Mouse (Mus musculus) kidney, postnatal 25 days (tissue): ENCODE measurements around the gene Gle1.

Source experiments
- DNase-seq, 2 experiments: peaks; one replicate each; pipeline ENCODE4 v3.0.0; 2021; ENCODE audit warnings: mixed read lengths in 2 of 2

Gle1 gene

DNA sequence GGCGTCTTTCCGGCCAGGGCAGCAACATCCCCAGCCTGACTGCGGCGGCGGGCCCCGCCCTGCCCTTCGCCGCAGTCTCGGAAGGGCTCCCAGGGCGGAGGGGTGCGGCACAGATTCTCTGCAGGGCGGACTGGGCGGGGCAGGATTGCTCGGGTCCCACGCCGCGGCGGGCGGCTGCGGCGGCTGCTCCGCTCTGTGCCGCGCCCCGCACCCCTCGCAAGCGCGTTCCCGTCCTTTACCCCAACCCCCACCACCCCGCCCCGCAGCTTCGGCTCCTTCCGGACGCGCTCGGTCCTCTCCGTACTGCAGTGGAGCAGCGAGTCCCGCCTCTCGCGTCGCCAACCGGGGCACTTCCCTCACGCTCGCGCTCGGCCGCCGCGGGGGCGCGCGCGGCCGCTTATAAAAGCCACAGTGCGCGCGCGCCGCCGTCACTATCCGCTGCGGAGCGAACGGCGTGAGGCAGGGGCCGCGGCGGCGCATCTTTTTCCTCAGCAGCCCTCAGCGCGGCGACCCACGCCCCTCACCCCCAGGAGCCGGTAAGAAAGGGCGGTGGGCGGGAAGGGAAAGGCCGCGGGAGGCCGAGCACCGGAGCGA, 30.1 kb downstream of the Gle1 start, which contains the start of gene Sptan1:
Gene Sptan1 (plus strand): TSS at position 311 of the 594 bp plus-strand sequence.
- DNase-seq: peak; percentile 97 to 98

- peak; percentile 37 to 69 for DNase-seq
These were observed 30.7 kb downstream of the Gle1 start for GRCm38 (mm10) chr2:29965906-29966305.

GRCm38 (mm10) chr2:29966826-29967225, 31.6 kb downstream of the Gle1 start:
- no peak for DNase-seq

DNA sequence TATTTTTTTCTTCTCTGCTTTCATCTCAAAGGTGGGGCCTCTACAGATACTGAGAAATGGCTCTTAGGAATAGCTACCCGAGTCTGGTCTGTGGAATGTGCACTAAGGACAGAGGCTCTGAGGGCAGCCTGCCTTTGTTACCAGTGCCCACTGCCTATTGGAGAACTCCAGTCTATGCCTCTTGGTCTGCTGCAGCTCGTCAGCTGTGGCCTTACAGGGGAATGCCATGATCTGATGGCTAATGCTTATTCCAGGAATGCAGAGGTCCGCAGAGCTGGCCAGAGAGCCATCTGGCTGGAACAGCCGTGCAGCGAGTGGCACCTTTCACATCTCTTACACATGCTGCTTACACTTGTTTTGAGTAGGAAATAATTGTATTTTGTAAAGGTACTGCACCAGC, 32.5 kb downstream of the Gle1 start:
- peak in 1 of 2 experiments; percentile 54 for DNase-seq

GRCm38 (mm10) chr2:29968638-29969037, 33.4 kb downstream of the Gle1 start:
- peak; percentile 40 to 56 for DNase-seq

DNA sequence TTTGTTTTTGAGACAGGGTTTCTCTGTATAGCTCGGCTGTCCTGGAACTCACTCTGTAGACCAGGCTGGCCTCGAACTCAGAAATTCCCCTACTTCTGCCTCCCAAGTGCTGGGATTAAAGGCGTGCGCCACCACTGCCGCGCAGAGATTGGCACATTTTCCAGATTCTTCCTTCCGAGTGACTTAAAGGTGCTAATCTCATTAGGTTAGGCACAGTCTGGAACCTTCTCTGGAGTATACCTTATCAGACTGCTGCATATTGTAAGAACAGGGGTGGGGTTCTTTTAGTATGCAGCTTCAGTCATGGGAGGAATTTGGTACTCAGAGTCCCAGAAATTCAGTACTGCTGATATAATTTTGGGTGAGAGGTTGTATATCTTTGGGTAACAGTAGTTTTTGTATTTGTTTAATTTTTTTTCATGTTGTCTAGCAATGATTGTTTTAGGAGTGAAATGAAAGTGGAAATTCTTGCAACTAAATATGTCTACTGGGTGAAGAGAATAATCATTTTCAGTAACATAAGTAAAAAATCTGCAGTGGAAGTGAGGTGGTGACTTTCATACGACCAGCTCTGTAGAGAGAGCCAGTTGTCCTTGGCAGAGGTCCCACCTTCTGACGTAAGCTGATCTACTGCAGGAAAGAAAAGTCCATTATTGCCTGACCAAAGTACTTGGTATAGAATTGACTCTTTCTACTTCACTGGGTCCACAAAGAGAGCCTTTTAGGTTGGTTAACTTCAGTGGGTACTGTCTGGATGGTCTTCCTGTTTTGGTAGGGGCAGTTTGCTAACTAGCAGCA, 36.8 kb downstream of the Gle1 start:
- peak; percentile 93 to 94 for DNase-seq

GRCm38 (mm10) chr2:29973525-29973924, 38.3 kb downstream of the Gle1 start:
- DNase-seq: peak; percentile 33 to 45

GRCm38 (mm10) chr2:29977307-29977706, 42.1 kb downstream of the Gle1 start:
- peak in 1 of 2 experiments; percentile 77 for DNase-seq

GRCm38 (mm10) chr2:29980661-29981060, 45.4 kb downstream of the Gle1 start:
- DNase-seq: no peak

GRCm38 (mm10) chr2:29991962-29992361, 56.7 kb downstream of the Gle1 start:
- no peak for DNase-seq

GRCm38 (mm10) chr2:30009101-30009500, 73.9 kb downstream of the Gle1 start:
- DNase-seq: peak in 1 of 2 experiments; percentile 47
